Mouse (Mus musculus): ENCODE measurements around the gene Prn.
A peak's percentile ranks its signal among the peaks of the same experiment; 100 is the strongest.

The Prn gene

GRCm38 (mm10) chr2:131909683-131910572, at the start of gene Prn, which contains the start of gene Prnp:
TSS of gene Prn (plus strand) at chr2:131909957.
TSS of gene Prnp (plus strand) at chr2:131909928.
- DNase-seq, result peak; percentile 92

- no peak for DNase-seq
Observed at GRCm38 (mm10) chr2:131862617-131863275, 47.0 kb upstream of the Prn start.

- no peak for DNase-seq
Observed at GRCm38 (mm10) chr2:131863472-131863871, 46.3 kb upstream of the Prn start.

DNA sequence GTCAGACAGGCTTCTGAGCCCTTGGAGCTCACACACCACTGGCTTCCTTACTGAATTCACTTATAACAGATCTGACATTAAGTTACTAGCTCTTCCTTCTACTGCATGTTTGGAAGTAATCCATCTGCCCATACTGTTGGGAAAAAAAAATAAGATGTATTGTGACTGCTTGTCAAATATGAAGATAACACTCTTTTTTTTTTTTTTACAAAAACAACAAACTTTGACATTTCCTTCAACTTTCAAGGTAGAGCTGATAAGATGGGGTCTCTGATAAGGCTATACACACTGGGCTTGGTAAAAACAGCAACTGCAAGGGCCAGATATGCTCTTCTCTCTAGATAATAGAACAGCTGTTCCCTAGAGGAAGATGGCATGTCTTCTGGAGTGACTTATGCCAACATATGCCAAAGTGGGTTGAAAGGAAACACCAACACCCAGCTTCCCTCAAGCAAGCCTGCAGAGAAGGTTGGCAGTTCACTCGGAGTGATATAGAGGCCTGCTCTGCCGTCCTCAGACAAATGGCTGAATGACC, 45.4 kb upstream of the Prn start:
- DNase-seq, result no peak

- DNase-seq, result no peak
Observed at GRCm38 (mm10) chr2:131866676-131867075, 43.1 kb upstream of the Prn start.

DNA sequence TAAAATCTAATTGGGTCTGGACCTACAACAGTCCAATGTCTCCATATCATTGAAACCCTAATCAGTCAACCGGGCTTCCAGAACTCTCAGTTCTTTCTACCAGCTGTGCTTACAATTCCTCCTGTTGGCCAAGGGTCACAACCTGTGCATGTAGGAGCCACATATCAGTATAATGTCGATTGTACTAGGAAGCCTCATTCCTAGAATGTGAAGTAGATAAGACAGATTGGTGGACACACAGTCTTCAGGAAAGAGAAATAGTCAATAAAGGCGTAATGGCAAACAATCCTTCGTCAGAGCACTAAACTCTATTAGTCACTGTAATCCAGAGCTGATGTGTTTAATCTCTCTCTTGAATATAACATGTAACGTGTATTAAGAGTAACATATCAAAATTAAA, 40.8 kb upstream of the Prn start:
- DNase-seq, result no peak

DNA sequence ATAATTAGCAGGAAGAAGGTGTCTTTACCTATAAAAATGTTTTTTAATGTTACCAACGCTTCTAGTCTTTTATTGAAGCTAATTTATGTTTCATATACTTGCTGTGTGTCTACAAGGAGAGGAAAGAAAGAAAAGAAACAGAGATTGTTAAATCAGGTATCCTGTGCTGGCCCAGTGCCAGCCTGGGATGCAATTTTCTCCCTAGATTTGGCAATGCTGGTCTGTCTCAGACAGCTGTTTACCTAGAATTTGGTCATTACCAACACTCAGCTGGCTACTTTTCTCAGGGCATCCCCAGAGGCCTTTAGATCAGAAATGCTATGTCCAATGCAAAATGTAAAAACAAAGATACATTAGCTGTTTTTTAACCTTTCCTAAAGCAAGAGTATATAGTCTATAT, 36.4 kb upstream of the Prn start:
- no peak for DNase-seq

DNA sequence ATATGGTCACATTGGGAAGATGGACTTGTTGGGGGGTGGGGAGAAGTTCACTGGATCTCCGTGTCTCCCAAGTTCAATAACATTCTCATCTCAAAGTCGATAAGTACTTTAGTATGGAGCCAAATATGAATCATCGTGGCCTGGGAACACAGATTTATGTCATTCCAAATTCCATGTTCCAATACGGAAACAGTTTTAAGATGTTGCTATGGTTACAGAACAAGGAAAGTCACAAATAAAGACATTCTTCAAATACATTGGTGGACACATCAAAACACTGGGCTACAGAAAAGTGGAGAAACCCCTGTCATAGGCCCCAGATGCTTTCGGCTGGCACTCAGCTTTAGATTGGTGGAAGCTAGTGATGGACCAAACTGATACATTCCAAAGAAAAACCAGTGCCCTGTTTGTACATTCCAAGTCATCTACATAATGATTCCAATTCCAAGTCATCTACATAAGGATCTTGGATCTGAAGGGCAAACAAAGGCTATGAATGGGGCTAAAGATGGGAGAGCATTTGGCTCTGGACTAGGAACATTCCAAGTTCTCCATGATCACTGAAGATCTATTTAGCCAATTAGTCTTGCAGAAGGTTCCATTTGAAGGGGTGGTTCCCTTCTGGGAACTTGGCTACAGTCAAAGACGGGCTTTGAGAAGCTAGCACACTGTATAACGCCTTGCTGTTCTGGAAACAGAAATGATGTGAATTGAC, 33.0 kb upstream of the Prn start:
- peak; percentile 22 for DNase-seq

DNA sequence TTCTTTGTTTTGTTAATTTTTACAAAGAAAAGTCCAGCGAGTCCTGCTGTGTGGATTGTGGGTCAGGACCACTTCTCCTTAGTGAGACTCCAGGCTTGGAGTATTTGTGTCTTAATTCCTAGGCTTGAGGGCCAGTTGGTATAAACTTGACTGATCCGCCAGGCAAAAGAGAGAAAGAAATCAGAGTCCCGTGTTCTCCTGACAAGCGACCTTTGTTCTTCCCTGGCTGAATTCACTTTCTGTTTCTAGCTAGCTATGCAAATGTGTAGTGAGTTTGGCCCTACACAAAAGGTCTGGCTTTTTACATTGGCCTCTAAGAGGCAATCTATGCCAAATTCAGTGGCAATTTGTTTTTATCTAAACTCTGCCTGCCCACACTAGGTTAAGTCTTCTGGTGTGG, 28.0 kb upstream of the Prn start:
- no peak for DNase-seq

- no peak for DNase-seq
Observed at GRCm38 (mm10) chr2:131883136-131883535, 26.6 kb upstream of the Prn start.

- no peak for DNase-seq
Observed at GRCm38 (mm10) chr2:131886503-131887160, 23.1 kb upstream of the Prn start.

GRCm38 (mm10) chr2:131888233-131888632, 21.5 kb upstream of the Prn start:
- no peak for DNase-seq

- no peak for DNase-seq
Observed at GRCm38 (mm10) chr2:131892534-131892933, 17.2 kb upstream of the Prn start.

- DNase-seq, result no peak
Observed at GRCm38 (mm10) chr2:131895106-131895505, 14.7 kb upstream of the Prn start.

- no peak for DNase-seq
Observed at GRCm38 (mm10) chr2:131896011-131896410, 13.7 kb upstream of the Prn start.

DNA sequence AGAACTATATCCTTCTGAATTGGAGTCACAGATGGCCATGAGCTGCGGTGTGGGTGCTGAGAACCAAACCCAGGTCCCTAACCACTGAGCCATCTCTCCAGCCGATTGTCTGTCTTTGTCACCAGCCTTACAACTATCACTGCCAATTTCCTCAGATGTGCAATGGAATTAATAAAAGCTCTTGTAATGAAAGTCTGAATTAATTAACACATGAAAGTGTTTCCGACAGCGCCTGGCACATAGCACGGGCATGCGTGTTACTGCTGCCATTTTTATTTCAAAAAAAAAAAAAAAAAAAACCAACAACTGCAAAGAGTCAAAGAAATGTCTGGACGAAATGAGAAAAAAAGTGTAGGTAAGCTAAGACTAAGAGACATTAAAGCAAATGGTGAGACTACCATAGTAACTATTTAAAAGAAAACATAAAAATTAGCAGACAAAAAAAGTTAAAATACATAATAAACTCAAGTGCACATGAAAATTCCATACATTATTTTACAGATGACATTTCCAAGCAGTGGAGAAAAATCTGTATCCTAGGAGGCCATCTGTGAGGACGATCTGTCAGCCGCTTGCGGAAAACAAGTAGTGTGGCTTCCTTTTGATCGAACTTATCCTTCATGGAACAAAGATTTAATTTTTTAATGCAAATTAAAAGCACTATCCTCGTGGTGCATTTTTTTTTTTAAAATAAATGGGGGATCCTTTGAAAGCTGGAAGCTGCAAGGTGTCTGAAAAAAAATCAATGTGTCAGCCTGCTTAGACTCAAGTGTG, 12.2 kb upstream of the Prn start:
- no peak for DNase-seq

DNA sequence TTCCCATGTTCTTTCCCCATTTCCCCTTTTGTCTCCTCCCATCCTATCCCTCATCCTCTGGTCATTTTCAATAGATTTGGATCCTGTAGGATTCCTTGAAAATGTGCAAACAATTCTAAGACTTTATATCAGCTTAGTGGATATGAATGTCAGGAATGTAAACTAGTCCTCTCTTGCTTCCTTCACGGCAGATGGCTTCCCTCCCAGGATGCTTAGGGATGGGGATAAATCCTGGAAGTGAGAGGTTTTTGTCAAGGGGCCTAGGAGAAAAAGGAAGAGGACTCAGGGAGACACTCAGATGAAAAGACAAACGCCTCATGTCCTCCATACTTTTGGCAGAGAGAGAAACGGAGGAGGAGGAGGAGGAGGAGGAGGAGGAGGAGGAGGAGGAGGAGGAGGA, 7.3 kb upstream of the Prn start:
- DNase-seq, result no peak

DNA sequence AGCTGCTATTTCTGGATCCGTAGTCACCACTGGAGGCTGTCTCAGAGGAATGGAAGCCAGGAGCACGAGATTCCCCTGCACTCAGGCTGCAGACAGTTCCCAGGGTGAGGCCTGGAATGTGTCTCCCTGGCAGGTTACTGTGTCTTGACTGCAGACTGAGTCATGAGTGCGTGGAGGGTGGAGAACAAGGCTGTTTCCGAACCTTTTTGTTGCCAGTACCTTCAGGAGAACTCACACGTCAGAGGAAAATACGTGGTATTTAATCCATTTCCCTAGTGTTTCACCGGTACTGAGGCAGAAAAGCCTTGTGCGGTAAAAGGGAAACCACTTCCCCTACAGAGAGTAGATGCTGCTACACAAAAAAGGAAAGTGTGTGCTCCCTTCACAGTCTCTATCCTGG, 6.9 kb upstream of the Prn start:
- peak; percentile 46 for DNase-seq

DNA sequence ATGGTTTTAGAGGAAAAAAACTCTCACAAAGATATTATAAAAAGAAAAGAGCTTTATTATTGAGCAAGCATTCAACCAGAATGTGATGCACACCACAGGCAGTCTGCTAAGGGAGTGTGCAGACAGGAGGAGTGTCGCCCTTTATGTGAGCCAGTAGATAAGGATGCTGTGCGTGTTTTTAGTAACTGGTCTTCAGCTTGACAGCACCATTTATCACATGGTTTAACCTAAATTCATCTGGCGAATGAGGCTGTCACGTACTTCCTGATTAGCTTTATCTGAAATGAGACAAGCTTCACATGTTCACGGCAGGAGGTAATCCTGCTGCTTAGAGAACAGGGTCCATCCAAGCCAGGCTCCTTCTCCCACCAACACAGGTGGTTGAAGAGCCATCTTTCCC, 4.7 kb upstream of the Prn start:
- no peak for DNase-seq

- peak; percentile 48 for DNase-seq
Observed at GRCm38 (mm10) chr2:131905776-131906175, 4.0 kb upstream of the Prn start.

- no peak for DNase-seq
Observed at GRCm38 (mm10) chr2:131906266-131906665, 3.5 kb upstream of the Prn start.

GRCm38 (mm10) chr2:131906846-131907245, 2.9 kb upstream of the Prn start:
- peak; percentile 40 for DNase-seq
